Comparison of ENCODE assay signal across 8 mouse cellular contexts in the genomic region with DNA sequence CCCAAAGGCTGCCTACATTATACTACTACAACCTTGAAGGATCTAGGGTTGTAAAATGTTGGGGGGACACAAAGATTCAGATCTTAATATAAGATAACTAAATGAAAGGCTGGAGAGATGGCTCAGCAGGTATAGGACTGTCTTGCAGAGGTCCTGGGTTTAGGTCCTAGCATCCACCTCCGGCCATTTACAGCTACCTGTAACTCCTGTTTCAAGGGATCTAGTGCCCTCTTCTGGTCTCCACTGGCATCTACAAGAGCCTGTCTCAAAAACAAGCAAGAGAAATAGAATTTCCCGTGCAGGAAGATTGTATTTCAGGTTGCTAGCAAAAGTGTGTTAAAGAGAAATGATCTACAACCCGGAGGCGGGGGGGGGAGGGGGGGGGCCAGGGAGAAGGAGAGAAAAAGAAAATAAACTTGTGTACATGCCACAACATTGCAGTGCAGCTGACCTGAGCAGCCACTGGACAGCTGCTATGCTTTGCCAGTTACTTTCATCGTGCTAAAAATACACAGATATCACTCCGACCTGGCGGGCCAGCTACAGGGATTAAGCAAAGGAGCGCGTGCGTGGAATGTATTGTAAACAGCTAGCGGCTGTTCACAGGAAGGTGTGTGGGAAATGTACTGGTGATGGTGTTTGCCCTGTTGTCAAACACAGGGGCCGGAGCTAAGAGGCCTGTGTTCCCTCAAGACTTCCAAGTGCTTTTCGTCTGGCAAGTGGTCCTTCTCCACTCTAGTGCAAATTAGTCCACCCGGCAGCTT. TPM values are rescaled to one million over a fixed set of nuclear protein-coding genes. Genes with fewer than 3 reads are reported as not detected.
DNase-seq lines count a peak whose midpoint lies in the region; ATAC-seq and TF ChIP-seq lines count a peak whose summit lies in the region.

No protein-coding gene starts in this region.

- peak; percentile 63 for DNase-seq in cerebellum, adult 11-12 months
- no peak for DNase-seq in cerebellum, postnatal 4 days (ENCODE audit: low spot score in 2 of 2)
- peak; percentile 54 to 64 for DNase-seq in cerebellum, postnatal 14 days
- DNase-seq in skeletal muscle tissue, adult 2 months (ENCODE audit: low read depth, low spot score): peak; percentile 78
- DNase-seq in right cerebral cortex, postnatal 14 days: no peak

- H3K79me2 ChIP-seq in C2C12 (ENCODE audit: control insufficient read depth, insufficient read depth): no peaks in the 10 kb centered on the region

- ATAC-seq in heart, embryonic 14.5 days (ENCODE audit: insufficient number of reproducible peaks, insufficient read depth, low FRiP score, low read depth): peak; percentile 34; the same call in 1 of the 2 replicates
- no peak for ATAC-seq in limb, embryonic 15.5 days (ENCODE audit: insufficient number of reproducible peaks, low FRiP score, low TSS enrichment, low read depth)

- H3K27me3 ChIP-seq in C2C12 (ENCODE audit: control insufficient read depth, insufficient read depth, insufficient read length): no peaks in the 10 kb centered on the region
- H3K27me3 ChIP-seq in heart, embryonic 14.5 days (ENCODE audit: control insufficient read depth, insufficient read depth, low read length): no peaks in the 10 kb centered on the region
- no peaks in the 10 kb centered on the region for H3K27me3 ChIP-seq in limb, embryonic 15.5 days

- peak overlapping the region; percentile 88 to 96 for H3K27ac ChIP-seq in heart, embryonic 14.5 days (replicated peaks in 1 of 2; ENCODE audit: control insufficient read depth in 1 of 2, insufficient read depth in 1 of 2, low read depth in 2 of 2, low read length in 2 of 2)
- peak overlapping the region; percentile 12 for H3K27ac ChIP-seq in limb, embryonic 15.5 days

- peak; percentile 2 for TF ChIP-seq CTCF in C2C12 (IDR thresholded peaks at IDR 0.05; ENCODE audit: control insufficient read depth, insufficient read depth, insufficient read length)

- peak overlapping the region; percentile 50 for H3K9ac ChIP-seq in heart, embryonic 14.5 days (ENCODE audit: low read length)
- no peak overlapping the region for H3K9ac ChIP-seq in limb, embryonic 15.5 days

- no peaks in the 10 kb centered on the region for H3K9me3 ChIP-seq in heart, embryonic 14.5 days (ENCODE audit: control insufficient read depth, low read length)
- no peaks in the 10 kb centered on the region for H3K9me3 ChIP-seq in limb, embryonic 15.5 days

- no peaks in the 10 kb centered on the region for H3K79me3 ChIP-seq in C2C12 (ENCODE audit: low read depth)

- peak overlapping the region; percentile 57 for H3K4me2 ChIP-seq in heart, embryonic 14.5 days (ENCODE audit: low read length)
- peak overlapping the region; percentile 17; the same call in 1 of the 2 replicates for H3K4me2 ChIP-seq in limb, embryonic 15.5 days

- H3K36me3 ChIP-seq in C2C12 (ENCODE audit: control insufficient read depth, insufficient read depth): no peaks in the 10 kb centered on the region
- H3K36me3 ChIP-seq in heart, embryonic 14.5 days (ENCODE audit: control insufficient read depth, insufficient read depth, low read length): no peaks in the 10 kb centered on the region
- no peaks in the 10 kb centered on the region for H3K36me3 ChIP-seq in limb, embryonic 15.5 days

- 8% methylated on average over 14 of the region's 14 CpGs for WGBS in heart, embryonic 14.5 days
- WGBS in limb, embryonic 15.5 days: 15% methylated on average over 14 of the region's 14 CpGs

- H3K4me3 ChIP-seq in C2C12 (ENCODE audit: insufficient read depth, poor library complexity, severe bottlenecking): no peak overlapping the region
- peak overlapping the region; percentile 15 to 27 for H3K4me3 ChIP-seq in heart, embryonic 14.5 days (ENCODE audit: control insufficient read depth in 1 of 2, insufficient read depth in 1 of 2, low read depth in 1 of 2, low read length in 2 of 2)
- H3K4me3 ChIP-seq in limb, embryonic 15.5 days: no peak overlapping the region

- peak overlapping the region; percentile 32 for H3ac ChIP-seq in C2C12 (ENCODE audit: control insufficient read depth, insufficient read length, low read depth)

- peaks cover 10% of the 10 kb centered on the region in 2 experiments for H3K4me1 ChIP-seq in heart, embryonic 14.5 days (ENCODE audit: control insufficient read depth in 2 of 2, insufficient read depth in 2 of 2, low read length in 2 of 2)
- H3K4me1 ChIP-seq in limb, embryonic 15.5 days: peaks cover 15% of the 10 kb centered on the region

TF ChIP-seq in C2C12, 6 proteins besides CTCF, POLR2A, EP300 and RAD21:
- no peak for TF ChIP-seq MYOG (IDR thresholded peaks at IDR 0.05; ENCODE audit: control insufficient read depth, extremely low read depth, insufficient read length)
- no peak for TF ChIP-seq MYOD1 (IDR thresholded peaks at IDR 0.05; ENCODE audit: control insufficient read depth, insufficient read length, low read depth)
- TF ChIP-seq CEBPB (IDR thresholded peaks at IDR 0.05; ENCODE audit: low read depth): no peak

RNA-seq across cellular contexts. Expression of a gene that starts 8.3 kb away (rescaled TPM):
- 10.4 TPM for polyA plus RNA-seq in C2C12 (2012; fragmentation: generic; extraction: Trizol)
- polyA plus RNA-seq in heart, embryonic 14.5 days (2014; fragmentation: Nextera tagmentation; extraction: Ambion mirVana): 10.8 and 11.3 TPM in 2 replicates
- 18.8 and 23.1 TPM in 2 replicates for polyA plus RNA-seq in limb, embryonic 15.5 days (2015; fragmentation: Nextera tagmentation; extraction: Ambion mirVana)

RNA-seq across cellular contexts. Expression of a gene that starts 13.1 kb away (rescaled TPM):
- polyA plus RNA-seq in C2C12 (2012; fragmentation: generic; extraction: Trizol): not detected
- 0.67 TPM in 1 of 2 replicates, not detected in the other for polyA plus RNA-seq in heart, embryonic 14.5 days (2014; fragmentation: Nextera tagmentation; extraction: Ambion mirVana)
- polyA plus RNA-seq in limb, embryonic 15.5 days (2015; fragmentation: Nextera tagmentation; extraction: Ambion mirVana): 1.0 TPM in 1 of 2 replicates, not detected in the other

RNA-seq across cellular contexts. Expression of a gene that starts 45.1 kb away (rescaled TPM):
- polyA plus RNA-seq in C2C12 (2012; fragmentation: generic; extraction: Trizol): 10.8 TPM
- 18.0 and 24.6 TPM in 2 replicates for polyA plus RNA-seq in heart, embryonic 14.5 days (2014; fragmentation: Nextera tagmentation; extraction: Ambion mirVana)
- 16.4 and 18.2 TPM in 2 replicates for polyA plus RNA-seq in limb, embryonic 15.5 days (2015; fragmentation: Nextera tagmentation; extraction: Ambion mirVana)

Comparison
In these comparisons a context has a peak if more than half of its experiments do, and no peak if none do; other contexts are left out.
1. DNase-seq: peak in cerebellum, adult 11-12 months (single experiment), cerebellum, postnatal 14 days (2 of 2) and skeletal muscle tissue, adult 2 months (single experiment); none in cerebellum, postnatal 4 days (0 of 2) and right cerebral cortex, postnatal 14 days (single experiment).
2. H3K4me3 ChIP-seq: peak in heart, embryonic 14.5 days (2 of 2); none in C2C12 (single experiment) and limb, embryonic 15.5 days (single experiment).